Mouse (Mus musculus) cerebellum, adult 2 months (tissue): ENCODE results near the gene Ankrd60. TPM values are rescaled to one million over a fixed set of nuclear protein-coding genes. Genes with fewer than 3 reads are reported as not detected.

Experiments
- DNase-seq, 2 experiments: peaks; one replicate each; pipeline ENCODE4 v3.0.0; 2021
- H3K27ac ChIP-seq: fragments of 200-500 bp; 2 replicates; pipeline ENCODE4 v1.5.1; 2012; ENCODE audit warnings: low read length, control low read depth, inconsistent platforms; ENCODE audit not compliant: insufficient read depth
- H3K27me3 ChIP-seq: fragments of 200-500 bp; 2 replicates; pipeline ENCODE4 v1.6.1; 2012; ENCODE audit warnings: inconsistent platforms, mild to moderate bottlenecking, low read length, moderate library complexity; ENCODE audit not compliant: control insufficient read depth, insufficient read depth
- H3K4me1 ChIP-seq: fragments of 200-500 bp; 2 replicates; pipeline ENCODE4 v1.6.1; 2011; ENCODE audit warnings: low read length; ENCODE audit not compliant: control insufficient read depth, insufficient read depth
- H3K4me3 ChIP-seq: fragments of 200-500 bp; replicated peaks from 2 replicates; pipeline ENCODE3; 2011; ENCODE audit warnings: mild to moderate bottlenecking, low read depth, low read length, control low read depth; ENCODE audit not compliant: insufficient read depth
- CTCF ChIP-seq: fragments of 200-500 bp; IDR thresholded peaks from 2 replicates; pipeline ENCODE4 v1.5.1; 2011; ENCODE audit warnings: low read depth, mild to moderate bottlenecking, control low read depth, low read length, moderate library complexity, borderline replicate concordance; ENCODE audit not compliant: insufficient read depth
- POLR2A ChIP-seq: fragments of 200-500 bp; IDR thresholded peaks from 2 replicates; pipeline ENCODE4 v1.6.1; 2011; ENCODE audit warnings: low read length, control low read depth, borderline replicate concordance; ENCODE audit not compliant: insufficient read depth
- WGBS: fragments of 180-500 bp; shearing (Covaris S2); methylation state at CpG from one replicate; pipeline ENCODE4 v1.1.7; 2018; 5-methylcytosine and 5-hydroxymethylcytosine counted together
- polyA plus RNA-seq: library from polyadenylated mRNA; depleted of rRNA; stranded (reverse); fragments of >200 nt; gene quantifications from 2 replicates; pipeline ENCODE4 v1.2.3, GENCODE M21; 2012

Gene Ankrd60
- polyA plus RNA-seq, 1 experiment = not detected

DNA sequence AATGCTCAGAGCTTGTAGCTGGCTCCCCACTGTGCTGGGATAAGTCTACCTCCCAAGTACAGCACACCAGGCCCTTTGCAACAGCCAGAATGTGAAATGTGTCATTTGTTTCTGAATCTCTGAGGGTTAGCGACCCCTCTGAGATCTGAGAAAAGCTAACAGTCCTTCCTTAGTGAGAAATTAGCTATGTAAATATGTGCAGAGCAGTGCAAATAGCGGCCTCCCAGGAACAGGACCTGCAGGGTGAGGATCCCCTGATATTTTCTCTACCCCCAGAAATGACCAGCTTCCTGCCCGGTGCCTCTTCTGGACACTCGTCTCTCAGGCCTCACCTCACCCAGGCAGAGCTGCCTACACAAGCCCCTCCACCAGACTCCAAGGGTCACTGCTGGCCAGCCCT lies 15.7 kb upstream of the Ankrd60 start:
- H3K4me1 ChIP-seq = no peaks in the 10 kb centered on the region
- WGBS = 71% methylated on average over 4 of the region's 4 CpGs
- no peak overlapping the region for H3K27ac ChIP-seq
- no peak for DNase-seq
- no peaks in the 10 kb centered on the region for H3K27me3 ChIP-seq
- H3K4me3 ChIP-seq = no peak overlapping the region
- TF ChIP-seq CTCF = no peak
- no peak for TF ChIP-seq POLR2A

DNA sequence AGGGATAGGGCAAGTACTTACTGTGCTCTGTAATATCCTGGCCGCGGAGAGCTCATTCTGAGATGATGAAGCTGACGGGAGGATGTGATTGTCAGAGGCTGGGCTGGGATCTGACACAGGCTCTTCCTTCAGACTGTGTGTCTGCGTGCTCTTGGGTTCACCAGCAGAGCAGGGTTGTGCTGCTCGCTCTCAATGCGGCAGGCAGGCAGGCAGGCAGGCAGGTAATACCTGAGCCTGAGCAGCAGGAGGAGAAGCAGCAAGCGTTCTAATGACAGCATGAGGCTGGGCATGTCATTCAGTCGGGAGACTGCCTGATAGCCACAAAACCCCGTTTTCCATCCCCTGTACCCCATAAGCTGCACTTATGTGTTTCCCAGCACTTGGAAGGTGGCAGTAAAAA lies 14.6 kb upstream of the Ankrd60 start:
- Histone ChIP-seq H3K27ac (no peak overlapping the region), H3K4me3 (no peak overlapping the region), H3K27me3 (no peaks in the 10 kb centered on the region), H3K4me1 (no peaks in the 10 kb centered on the region)
- TF ChIP-seq CTCF (no peak), POLR2A (no peak)
- no peak for DNase-seq
- 78% methylated on average over 9 of the region's 9 CpGs for WGBS

DNA sequence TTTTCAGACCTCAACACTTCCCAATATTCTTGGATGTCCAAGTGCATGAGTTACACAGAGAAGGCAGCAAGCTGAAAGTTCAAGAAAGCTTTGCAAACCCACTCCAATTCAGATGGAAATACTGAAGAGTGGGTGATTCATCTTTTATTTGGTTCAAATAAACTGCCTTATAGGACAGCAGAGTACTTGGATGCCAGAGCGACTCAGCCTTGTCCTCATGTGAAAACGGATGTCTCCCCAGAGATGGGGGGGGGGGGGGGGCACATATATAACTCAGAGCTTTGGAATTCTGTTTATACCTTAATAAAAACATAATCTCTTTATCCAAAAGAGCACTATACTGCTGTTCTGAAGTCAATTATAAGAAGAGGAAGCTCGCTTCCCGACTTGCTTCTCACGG lies 9.2 kb upstream of the Ankrd60 start:
- Histone ChIP-seq H3K27me3 (peaks cover 3% of the 10 kb centered on the region; the same call in 1 of the 2 replicates), H3K4me3 (no peak overlapping the region), H3K27ac (no peak overlapping the region), H3K4me1 (no peaks in the 10 kb centered on the region)
- TF ChIP-seq CTCF = no peak
- TF ChIP-seq POLR2A = no peak
- WGBS = 92% methylated on average over 5 of the region's 5 CpGs
- no peak for DNase-seq

DNA sequence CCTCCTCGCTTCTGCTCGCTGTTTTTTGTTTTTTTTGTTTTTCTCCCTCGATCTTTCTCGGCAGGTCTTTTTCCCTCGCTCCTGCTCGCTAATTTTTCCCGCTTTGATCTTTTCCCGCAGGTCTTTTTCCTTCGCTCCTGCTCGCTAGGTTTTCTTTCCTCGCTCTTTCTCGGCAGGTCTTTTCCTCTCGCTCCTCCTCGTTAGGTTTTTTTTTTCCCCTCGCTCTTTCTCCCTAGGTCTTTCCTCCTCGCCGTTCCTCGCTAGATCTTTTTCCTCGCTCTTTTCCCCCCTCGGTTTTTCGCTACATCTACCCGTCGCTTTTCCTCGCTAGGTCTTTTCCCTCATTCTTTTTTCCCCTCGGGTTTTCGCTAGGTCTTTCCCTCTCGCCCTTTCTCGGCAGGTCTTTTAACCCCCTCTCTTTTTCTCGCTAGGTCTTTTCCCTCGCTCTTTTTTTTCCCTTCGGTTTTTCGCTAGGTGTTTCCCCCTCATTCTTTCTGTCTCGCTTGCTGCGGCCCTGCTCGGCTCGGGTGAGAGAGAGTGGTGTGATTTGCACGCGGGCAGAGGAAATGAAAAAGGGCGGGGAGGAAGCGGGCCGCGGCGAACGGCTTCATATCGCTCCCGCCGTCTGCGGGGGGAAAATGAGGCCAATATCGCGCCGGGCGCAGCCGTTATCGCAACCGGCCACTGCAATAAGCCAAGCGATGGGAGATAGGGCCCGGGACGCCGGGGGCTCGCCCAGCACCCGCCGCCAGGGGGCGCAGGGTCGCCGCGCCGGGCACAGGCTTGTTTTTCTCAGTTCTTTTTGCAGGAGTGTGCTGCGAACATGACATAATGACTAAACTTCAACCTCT lies 8.2 kb upstream of the Ankrd60 start:
- peaks cover 3% of the 10 kb centered on the region; the same call in 1 of the 2 replicates for H3K27me3 ChIP-seq
- no peak overlapping the region for H3K27ac ChIP-seq
- WGBS = 3% methylated on average over 68 of the region's 68 CpGs
- DNase-seq = peak; percentile 49 to 70
- peak overlapping the region; percentile 39 for H3K4me3 ChIP-seq
- no peaks in the 10 kb centered on the region for H3K4me1 ChIP-seq
- no peak for TF ChIP-seq POLR2A
- TF ChIP-seq CTCF = peak; percentile 72

DNA sequence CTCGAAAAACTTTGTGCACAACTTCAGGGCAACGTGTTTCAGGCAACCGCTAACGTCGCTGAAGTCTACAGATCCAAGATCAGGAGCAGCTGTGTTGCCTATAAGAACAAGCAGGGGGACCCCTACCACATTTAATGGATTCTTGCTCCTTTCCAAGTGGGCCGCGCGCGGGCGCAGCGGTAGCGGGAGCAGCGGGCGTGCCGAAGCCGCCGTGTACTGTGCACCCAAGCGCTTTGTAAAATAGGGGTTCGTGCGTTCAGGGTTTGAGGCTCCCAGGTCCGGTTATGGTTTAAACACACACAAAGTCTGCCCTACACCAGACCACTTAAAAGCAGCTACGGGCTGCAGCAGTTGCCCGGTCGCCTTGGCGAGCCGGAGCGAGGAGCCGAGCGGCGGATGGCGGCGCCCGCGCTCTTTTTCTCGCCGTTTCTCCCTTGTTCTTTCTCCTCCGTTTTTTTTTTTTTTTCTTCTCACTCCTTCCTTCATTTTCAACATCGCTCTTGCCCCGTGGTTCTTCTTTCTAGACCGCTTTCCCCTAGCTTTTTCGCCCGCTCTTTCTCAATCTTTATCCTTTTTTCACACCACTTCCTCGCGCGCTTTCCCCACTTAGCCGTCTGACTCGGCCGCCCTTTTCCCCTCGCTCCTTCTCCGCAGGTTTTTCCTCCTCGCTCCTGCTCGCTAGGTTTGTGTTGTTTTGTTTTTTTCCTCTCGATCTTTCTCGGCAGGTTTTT lies 7.4 kb upstream of the Ankrd60 start:
- H3K4me3 ChIP-seq = no peak overlapping the region

DNA sequence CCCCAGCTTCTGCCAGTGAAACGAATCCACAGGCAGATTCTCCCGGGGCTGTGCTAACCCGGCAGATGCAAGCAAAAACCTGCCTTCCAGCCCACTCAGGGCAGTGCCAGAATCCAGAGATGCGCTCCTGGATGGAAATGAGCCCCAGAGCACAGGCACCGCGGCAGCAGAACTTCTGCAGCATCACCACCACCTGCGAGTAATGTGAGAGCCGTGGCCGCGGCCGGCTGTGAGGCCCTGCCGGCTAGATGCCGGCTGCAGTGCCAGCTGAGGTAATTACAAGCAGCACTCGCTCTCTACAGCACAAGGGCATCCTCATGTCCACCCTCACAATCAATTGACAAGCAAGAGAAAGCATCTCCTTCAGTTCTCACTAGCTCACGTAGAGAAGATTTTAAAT lies 6.2 kb upstream of the Ankrd60 start:
- 54% methylated on average over 15 of the region's 15 CpGs for WGBS
- Histone ChIP-seq H3K4me1 (no peaks in the 10 kb centered on the region), H3K27me3 (peaks cover 3% of the 10 kb centered on the region; the same call in 1 of the 2 replicates), H3K27ac (no peak overlapping the region), H3K4me3 (no peak overlapping the region)
- no peak for TF ChIP-seq POLR2A
- TF ChIP-seq CTCF = no peak
- no peak for DNase-seq

More for the DNA sequence above, 7.4 kb upstream of the Ankrd60 start:
- Histone ChIP-seq H3K27me3 (peaks cover 3% of the 10 kb centered on the region; the same call in 1 of the 2 replicates), H3K4me1 (no peaks in the 10 kb centered on the region), H3K27ac (no peak overlapping the region)
- DNase-seq = peak in 1 of 2 experiments; percentile 21
- TF ChIP-seq POLR2A = no peak
- TF ChIP-seq CTCF = no peak
- WGBS = 6% methylated on average over 54 of the region's 54 CpGs

DNA sequence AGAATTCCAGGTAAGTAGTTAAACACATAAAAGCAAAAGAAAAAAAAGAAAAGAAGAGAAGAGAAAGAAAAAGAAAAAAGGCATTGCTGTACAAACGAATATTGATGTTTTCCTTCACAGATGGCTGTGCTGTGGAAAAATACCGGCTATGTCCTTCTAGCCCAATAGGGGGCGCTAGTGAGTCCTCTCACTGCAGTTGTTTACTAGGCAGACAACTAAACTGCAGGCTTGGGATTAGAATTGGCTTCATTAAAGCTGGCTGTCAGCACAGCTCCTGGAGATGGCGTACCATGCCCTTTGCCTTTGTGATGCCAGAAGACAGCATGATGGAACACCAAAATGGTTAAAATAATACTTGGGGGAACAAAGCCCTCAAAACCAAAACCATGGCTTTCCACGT lies 5.3 kb upstream of the Ankrd60 start:
- Histone ChIP-seq H3K27me3 (peaks cover 3% of the 10 kb centered on the region; the same call in 1 of the 2 replicates), H3K27ac (no peak overlapping the region), H3K4me1 (no peaks in the 10 kb centered on the region), H3K4me3 (no peak overlapping the region)
- TF ChIP-seq CTCF (peak; percentile 44; the same call in 1 of the 2 replicates), POLR2A (no peak)
- no peak for DNase-seq
- 47% methylated on average over 5 of the region's 5 CpGs for WGBS

DNA sequence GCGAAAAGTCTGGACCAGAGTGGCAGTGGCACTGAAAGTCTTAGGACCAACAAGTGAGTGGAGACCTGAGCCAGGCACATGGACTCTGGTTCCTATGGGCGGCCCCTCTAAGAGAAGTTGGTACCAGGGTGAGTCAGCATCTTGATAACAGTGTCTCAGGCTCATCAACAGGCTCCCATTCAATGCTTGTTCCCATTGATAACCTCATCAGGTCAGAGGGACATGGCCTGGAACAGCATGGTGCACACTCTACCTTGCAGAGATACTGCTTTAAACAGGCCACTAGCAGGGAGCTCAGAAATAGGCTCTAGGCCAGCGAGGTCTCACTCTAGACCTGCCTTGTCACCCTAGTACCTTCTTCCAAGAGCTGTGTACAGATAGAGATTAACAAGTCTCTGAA lies 4.7 kb upstream of the Ankrd60 start:
- TF ChIP-seq POLR2A = no peak
- TF ChIP-seq CTCF = no peak
- no peak for DNase-seq
- Histone ChIP-seq H3K27me3 (peaks cover 5% of the 10 kb centered on the region; the same call in 1 of the 2 replicates), H3K4me3 (no peak overlapping the region), H3K27ac (no peak overlapping the region), H3K4me1 (no peaks in the 10 kb centered on the region)
- WGBS = 95% methylated on average over 3 of the region's 3 CpGs
